Mouse (Mus musculus): ENCODE measurements around the gene Rflnb.

GRCm38 (mm10) chr11:76033359-76033758, 5.8 kb upstream of the Rflnb start:
- TF ChIP-seq CTCF (IDR thresholded peaks at IDR 0.05; ENCODE audit: low read depth) (no peak), EP300 (IDR thresholded peaks at IDR 0.05; ENCODE audit: low read depth) (no peak)
